Comparison of ENCODE assay signal across 1 mouse cellular context in the genomic region with DNA sequence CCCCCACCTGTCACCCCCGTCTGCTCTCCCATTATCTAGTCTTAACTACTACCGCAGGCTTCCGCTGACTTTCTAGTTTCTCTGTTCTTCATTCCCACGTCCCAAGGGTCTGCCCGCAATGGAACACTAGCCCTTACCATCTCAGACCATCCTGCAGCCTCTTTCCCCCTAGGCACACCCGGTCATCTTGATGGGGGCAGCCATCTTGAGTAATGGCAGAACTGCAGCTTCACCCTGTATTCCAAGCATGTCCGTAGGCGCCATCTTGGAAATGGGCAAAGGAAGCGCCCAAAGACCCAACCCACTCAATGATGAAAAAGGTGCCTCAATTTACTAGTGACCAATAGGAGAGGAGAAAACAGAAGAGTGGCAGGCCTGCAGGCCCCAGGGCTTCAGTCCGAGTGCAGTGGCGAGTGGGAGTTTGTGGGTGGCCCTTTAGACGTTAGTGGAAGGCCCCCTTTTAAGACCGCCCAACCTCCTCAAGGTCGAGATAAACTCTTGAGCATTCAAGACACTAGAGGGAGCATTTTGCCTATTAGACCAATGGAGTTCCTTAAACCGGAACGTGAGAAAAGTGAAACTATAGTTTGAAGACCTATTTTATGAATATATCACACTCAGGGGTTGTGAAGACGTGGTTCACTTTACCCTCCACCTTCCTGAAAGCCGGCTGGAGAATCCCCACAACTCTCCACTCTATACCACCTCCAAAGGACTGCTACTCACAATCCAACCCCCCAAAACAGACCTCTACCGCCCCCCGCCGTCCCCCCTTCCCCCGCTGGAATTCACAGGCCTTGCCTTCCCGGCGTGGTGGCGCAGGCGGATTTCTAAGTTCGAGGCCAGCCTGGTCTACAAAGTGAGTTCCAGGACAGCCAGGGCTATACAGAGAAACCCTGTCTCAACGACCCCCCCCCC.
TF ChIP-seq lines count a peak whose summit lies in the region.

A gene (minus strand): TSS at position 277 of the 918 bp plus-strand sequence.

TF ChIP-seq in C2C12, 6 proteins besides CTCF, POLR2A, EP300 and RAD21 (continued from another document):
- TF ChIP-seq MYOD1 (IDR thresholded peaks at IDR 0.05; ENCODE audit: control insufficient read depth, insufficient read length, low read depth), result no peak
